Mouse (Mus musculus): ENCODE measurements around the gene Chd1l.

GRCm38 (mm10) chr3:97642001-97642400 is 32.0 kb upstream of the Chd1l start:
- TF ChIP-seq CTCF (conservative IDR thresholded peaks at IDR 0.05; ENCODE audit: low read length) (no peak), POU5F1 (IDR thresholded peaks at IDR 0.05; ENCODE audit: borderline replicate concordance, low read length) (no peak)
